Mouse (Mus musculus): Measurements from ENCODE around the gene Ttc30a1. TPM values are rescaled to one million over a fixed set of nuclear protein-coding genes. Genes with fewer than 3 reads are reported as not detected.
"Not testable (repeated sequence)": the region's sequence is repeated elsewhere in the genome, so short reads cannot be mapped to it uniquely, and the experiment has no call there.

Ttc30a1 gene
- polyA plus RNA-seq, 1 experiment from 2014 or later: 4.8 TPM

DNA sequence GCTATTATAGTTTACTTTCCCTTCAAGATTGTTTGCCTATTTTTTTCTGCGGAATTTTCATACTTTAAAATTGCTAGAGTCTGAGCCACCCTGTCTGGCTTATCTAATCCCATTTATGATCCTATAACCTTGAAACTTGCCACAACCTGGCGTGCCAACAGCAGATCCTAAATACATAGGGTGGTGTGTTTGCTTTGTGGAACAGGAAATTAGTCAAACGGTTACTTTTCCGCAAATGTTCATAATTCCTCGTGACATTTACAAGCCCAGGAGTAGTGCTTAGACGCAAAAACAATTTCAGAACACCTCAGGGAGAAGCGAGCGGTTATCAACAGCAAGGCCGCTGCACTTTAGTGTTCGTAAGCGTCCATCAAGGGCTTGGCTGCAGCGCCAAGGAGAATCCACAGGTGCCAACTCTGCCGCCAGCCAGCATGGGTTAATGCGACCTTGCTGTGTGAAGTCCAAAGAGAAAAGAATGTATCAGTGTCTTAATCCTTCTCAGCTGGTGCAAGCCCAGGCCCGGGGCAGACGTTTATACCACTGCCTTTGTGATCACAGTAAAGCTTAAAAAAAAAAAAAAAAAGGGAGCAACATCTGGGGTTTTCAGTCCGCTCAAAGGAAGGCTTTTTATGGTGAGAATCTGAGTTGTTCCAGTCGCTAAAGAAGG lies 22.5 kb downstream of the Ttc30a1 start:
- H3K36me3 ChIP-seq: no peaks in the 10 kb centered on the region
- H3K9me3 ChIP-seq (replicated peaks): no peaks in the 10 kb centered on the region
- H3K9ac ChIP-seq: no peak overlapping the region; the same call in 1 of the 2 replicates
- no peak for ATAC-seq (replicated peaks; ENCODE audit: insufficient number of reproducible peaks, insufficient read depth, low FRiP score, low read depth)
- H3K27me3 ChIP-seq: no peaks in the 10 kb centered on the region
- 29% methylated on average over 18 of the region's 18 CpGs for WGBS
- peak overlapping the region; percentile 74 for H3K27ac ChIP-seq
- H3K4me3 ChIP-seq: peak overlapping the region; percentile 17
- H3K4me1 ChIP-seq (replicated peaks): peaks cover 30% of the 10 kb centered on the region
- peak overlapping the region; percentile 48 for H3K4me2 ChIP-seq

DNA sequence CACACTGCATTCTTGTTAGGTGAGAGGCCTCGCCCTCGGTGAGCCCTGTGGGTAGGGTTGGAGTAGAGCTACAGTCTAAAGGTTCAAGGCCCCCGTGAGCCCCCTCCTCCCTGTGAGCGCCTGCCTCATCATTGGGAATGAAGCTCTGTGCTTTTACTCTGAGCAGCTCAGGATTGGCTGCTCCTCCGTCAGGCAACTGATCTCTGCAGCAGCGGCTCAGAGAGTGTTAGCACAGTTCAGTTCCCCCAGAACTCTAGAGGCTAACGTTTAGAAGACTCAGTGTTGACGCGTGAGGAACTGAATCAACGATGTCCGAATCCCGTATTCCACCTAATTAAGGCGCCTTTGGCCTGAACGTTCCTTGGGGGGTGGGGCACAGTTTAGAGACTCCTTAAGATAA lies 26.1 kb downstream of the Ttc30a1 start:
- no peaks in the 10 kb centered on the region for H3K9me3 ChIP-seq (replicated peaks)
- H3K4me1 ChIP-seq (replicated peaks): peaks cover 21% of the 10 kb centered on the region
- no peaks in the 10 kb centered on the region for H3K27me3 ChIP-seq
- no peak overlapping the region for H3K4me3 ChIP-seq
- no peak for ATAC-seq (replicated peaks; ENCODE audit: insufficient number of reproducible peaks, insufficient read depth, low FRiP score, low read depth)
- no peak overlapping the region for H3K27ac ChIP-seq
- 40% methylated on average over 14 of the region's 14 CpGs for WGBS
- H3K4me2 ChIP-seq: no peak overlapping the region
- no peaks in the 10 kb centered on the region for H3K36me3 ChIP-seq
- no peak overlapping the region for H3K9ac ChIP-seq

DNA sequence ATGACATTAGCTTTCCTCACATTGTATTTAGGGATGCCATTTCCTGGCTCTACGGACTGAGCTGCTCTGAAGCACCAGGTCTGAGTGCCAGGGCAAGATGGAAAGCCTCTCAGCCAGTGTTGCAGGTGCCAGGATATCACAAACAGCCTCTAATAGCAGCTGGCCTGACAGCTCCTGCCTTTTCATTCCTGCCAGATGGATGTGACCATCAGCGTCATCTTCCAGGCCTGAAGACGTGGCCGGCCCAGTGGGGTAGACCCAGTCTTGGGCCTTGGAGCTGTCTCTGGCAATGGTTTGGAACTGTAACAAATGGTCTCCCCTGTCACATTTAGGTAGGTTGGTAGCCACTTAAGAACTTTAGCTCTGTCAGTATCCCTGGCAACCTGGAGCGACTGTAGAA lies 28.4 kb downstream of the Ttc30a1 start:
- ATAC-seq (replicated peaks; ENCODE audit: insufficient number of reproducible peaks, insufficient read depth, low FRiP score, low read depth): no peak
- Histone ChIP-seq H3K36me3 (no peaks in the 10 kb centered on the region), H3K4me1 (replicated peaks) (0 out of 2 replicates have a peak, but pooled peaks cover 4% of the 10 kb centered on the region), H3K4me2 (no peak overlapping the region), H3K27me3 (no peaks in the 10 kb centered on the region), H3K9me3 (replicated peaks) (no peaks in the 10 kb centered on the region), H3K27ac (no peak overlapping the region), H3K9ac (no peak overlapping the region), H3K4me3 (no peak overlapping the region)
- 86% methylated on average over 5 of the region's 5 CpGs for WGBS

DNA sequence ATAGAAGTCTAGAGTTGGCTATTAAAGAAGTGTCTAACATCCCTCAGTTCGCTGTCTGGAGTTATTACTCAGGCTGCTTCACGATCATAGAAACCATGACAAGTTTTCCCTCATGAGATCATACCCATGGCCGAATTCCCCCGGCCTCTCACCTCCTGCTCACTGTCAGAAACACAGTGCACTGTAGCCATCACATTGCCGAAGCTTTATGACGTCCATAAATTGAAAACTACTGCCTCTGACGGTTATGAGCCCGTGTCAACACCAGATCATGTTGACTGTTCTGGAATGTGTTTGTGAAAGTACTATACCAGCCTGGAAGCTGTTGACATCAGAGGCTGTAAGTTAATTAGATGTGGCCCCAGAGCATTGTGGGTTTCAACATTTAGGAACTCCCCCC lies 31.1 kb downstream of the Ttc30a1 start:
- Histone ChIP-seq H3K4me1 (replicated peaks) (0 out of 2 replicates have a peak, but pooled peaks cover 4% of the 10 kb centered on the region), H3K9ac (no peak overlapping the region), H3K27me3 (no peaks in the 10 kb centered on the region), H3K9me3 (replicated peaks) (no peaks in the 10 kb centered on the region), H3K4me3 (no peak overlapping the region), H3K27ac (no peak overlapping the region), H3K36me3 (no peaks in the 10 kb centered on the region), H3K4me2 (no peak overlapping the region)
- WGBS: 76% methylated on average over 8 of the region's 8 CpGs
- no peak for ATAC-seq (replicated peaks; ENCODE audit: insufficient number of reproducible peaks, insufficient read depth, low FRiP score, low read depth)

DNA sequence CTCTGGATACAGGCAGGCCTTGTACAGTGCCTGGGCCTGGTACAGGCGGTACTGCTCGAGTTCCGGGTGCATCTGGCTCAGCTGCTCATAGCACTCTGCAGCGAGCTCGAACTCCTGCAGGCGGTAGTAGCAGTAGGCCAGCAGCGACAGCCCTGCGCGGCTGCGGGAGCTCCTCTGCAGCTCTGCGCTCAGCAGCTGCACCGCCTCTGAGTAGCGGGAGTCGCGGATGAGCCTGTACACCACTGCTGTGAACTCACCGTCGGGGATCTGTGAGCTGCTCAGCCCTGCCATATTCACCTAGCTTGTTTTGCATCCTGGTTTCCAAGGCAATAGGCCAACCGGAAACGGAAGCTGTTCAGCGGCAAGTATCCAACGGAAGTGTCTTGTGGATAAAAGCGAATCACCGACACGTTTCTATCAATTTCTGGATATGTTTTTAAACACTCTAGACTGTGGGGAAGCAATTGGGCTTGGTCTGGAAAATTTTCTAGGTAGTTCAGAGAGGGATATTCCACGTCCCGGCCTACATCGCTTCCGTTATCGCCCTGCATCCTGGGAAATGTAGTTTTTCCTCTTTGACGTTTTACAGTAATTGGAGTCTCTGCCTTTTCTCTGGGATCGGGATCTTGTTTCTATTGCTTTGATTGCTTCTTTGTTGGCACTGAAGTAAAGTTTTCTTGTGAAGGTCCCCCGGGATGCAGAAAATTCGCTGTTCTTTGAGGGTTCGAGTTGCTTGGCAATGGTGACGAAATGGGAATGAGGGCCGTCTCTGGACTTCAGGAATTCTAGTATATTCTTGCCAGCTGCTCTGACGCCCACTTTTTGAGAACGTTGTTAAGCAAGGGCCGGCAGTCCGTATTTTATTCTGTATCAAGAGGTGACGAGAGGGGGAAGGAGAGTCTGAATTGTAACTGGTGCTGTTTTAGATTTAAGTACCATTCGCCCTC lies 43.4 kb downstream of the Ttc30a1 start, which contains the start of gene Ttc30b:
Gene Ttc30b, minus strand, starts transcription at position 469 of the 947 bp plus-strand sequence.
- peak within 1 kb of the TSS; percentile 68 for H3K4me3 ChIP-seq
- ATAC-seq (replicated peaks; ENCODE audit: insufficient number of reproducible peaks, insufficient read depth, low FRiP score, low read depth): peak; percentile 66
- H3K27ac ChIP-seq: peak within 1 kb of the TSS; percentile 82
- 4% methylated on average over 39 of the region's 42 CpGs for WGBS
- H3K4me1 ChIP-seq (replicated peaks): peaks cover 8% of the 10 kb centered on the region
- no peaks in the 10 kb centered on the region for H3K9me3 ChIP-seq (replicated peaks)
- H3K9ac ChIP-seq: peak within 1 kb of the TSS; percentile 48
- peak within 1 kb of the TSS; percentile 62 for H3K4me2 ChIP-seq
- H3K36me3 ChIP-seq: no peaks in the 10 kb centered on the region
- H3K27me3 ChIP-seq: no peaks in the 10 kb centered on the region

DNA sequence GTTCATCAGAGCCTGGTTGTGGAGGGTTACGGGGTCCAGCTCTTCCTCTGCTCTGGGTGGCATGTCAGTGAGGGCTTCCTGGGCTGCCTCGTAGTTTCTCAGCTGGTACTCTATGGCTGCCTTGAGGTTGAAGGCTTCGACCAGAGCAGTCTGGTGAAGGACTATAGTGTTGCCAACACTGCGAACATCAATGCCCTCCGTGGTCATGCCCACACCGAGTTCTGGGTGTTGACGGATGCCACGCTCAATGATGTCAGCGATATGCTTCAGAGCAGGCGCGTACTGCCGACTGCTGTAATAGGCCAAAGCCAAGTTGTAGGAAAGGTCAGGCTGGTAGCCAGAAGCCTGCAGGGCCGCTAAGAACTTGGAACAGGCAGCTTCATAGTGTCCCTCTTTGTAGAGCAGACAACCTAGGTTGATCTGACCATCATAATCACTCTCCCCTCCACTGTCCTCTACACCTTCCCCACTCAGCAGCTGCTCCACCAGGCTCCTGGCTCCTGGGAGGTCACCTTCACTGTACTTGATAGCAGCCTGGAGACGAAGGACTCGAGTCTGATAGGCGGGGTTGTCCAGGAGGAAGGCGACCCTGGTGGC lies 44.1 kb downstream of the Ttc30a1 start:
- not testable (repeated sequence) for ATAC-seq (replicated peaks; ENCODE audit: insufficient number of reproducible peaks, insufficient read depth, low FRiP score, low read depth); H3K36me3 ChIP-seq; H3K9me3 ChIP-seq (replicated peaks); H3K4me1 ChIP-seq (replicated peaks); H3K27me3 ChIP-seq
- H3K9ac ChIP-seq: peak overlapping the region; percentile 48
- H3K4me3 ChIP-seq: peak overlapping the region; percentile 68
- peak overlapping the region; percentile 62 for H3K4me2 ChIP-seq
- WGBS: 62% methylated on average over 16 of the region's 17 CpGs
- 0 out of 2 replicates have a peak overlapping the region, but pooled peaks have one; percentile 82 for H3K27ac ChIP-seq

DNA sequence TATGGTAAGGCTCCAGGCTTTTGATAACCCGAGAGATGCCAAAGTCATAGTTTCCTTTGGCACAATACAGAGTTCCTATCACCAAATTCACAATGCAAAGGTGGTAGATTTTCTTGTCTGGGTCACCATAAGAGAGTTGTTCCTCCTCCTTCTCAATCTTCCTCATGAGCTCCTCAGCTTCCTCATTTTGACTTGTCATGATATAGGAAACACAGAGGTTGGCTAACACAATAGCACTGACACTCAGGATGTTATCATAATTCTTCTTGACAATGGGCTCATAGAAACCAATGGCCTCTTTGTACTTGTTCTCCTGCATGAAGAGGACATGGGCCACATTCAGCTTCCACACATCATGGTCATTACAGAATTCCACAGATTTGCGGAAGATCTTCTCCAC lies 45.1 kb downstream of the Ttc30a1 start:
- not testable (repeated sequence) for H3K27ac ChIP-seq; H3K36me3 ChIP-seq; H3K4me2 ChIP-seq; H3K4me3 ChIP-seq; H3K27me3 ChIP-seq; H3K9me3 ChIP-seq (replicated peaks); H3K4me1 ChIP-seq (replicated peaks); H3K9ac ChIP-seq; ATAC-seq (replicated peaks; ENCODE audit: insufficient number of reproducible peaks, insufficient read depth, low FRiP score, low read depth)
- WGBS: 86% methylated on average over 2 of the region's 2 CpGs

DNA sequence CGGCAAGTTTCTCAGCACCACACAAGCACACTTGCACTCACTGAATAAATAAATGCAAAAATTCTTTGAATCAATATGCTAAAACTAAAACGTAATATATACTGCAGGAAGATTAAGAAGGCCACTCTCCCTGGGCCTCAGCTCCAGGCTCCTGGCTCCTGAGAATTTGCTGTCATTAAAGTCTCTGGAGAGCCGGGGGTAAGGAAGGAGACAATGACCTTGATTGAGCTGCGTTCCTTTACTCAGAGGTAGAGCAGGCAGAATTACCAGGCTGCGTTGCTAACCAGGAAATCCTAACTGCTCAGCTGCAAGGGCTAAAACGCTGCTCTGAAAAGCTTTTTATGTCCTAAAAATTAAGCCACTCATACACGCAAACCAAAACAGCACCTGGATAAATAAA lies 48.2 kb downstream of the Ttc30a1 start:
- Histone ChIP-seq H3K4me3 (no peak overlapping the region), H3K9me3 (replicated peaks) (no peaks in the 10 kb centered on the region), H3K9ac (no peak overlapping the region), H3K27ac (peak overlapping the region; percentile 71), H3K4me1 (replicated peaks) (peaks cover 10% of the 10 kb centered on the region), H3K27me3 (no peaks in the 10 kb centered on the region), H3K4me2 (no peak overlapping the region), H3K36me3 (no peaks in the 10 kb centered on the region)
- ATAC-seq (replicated peaks; ENCODE audit: insufficient number of reproducible peaks, insufficient read depth, low FRiP score, low read depth): no peak
- 30% methylated on average over 7 of the region's 7 CpGs for WGBS

DNA sequence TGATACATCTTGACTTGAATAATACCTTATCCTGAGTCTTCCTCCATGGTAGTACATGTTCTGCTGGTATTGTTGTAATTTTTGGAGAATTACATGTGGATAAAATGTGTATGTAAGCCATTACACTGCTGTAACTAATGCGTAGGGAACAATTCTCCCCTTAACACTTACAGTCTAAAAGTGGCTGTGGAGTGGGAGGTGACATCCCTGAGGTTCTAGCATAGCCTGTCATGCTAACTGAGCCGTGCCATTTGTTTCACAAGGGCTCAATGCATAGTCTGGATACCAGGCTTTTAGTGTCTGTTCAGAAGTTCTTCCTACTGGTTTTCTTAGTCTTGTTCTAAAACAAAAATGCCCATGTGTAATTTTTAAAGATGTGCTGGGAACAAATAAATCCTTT lies 50.8 kb downstream of the Ttc30a1 start:
- no peak overlapping the region for H3K4me3 ChIP-seq
- ATAC-seq (replicated peaks; ENCODE audit: insufficient number of reproducible peaks, insufficient read depth, low FRiP score, low read depth): no peak
- H3K9ac ChIP-seq: no peak overlapping the region
- no peaks in the 10 kb centered on the region for H3K27me3 ChIP-seq
- H3K4me2 ChIP-seq: no peak overlapping the region
- no peaks in the 10 kb centered on the region for H3K9me3 ChIP-seq (replicated peaks)
- 80% methylated on average over 2 of the region's 2 CpGs for WGBS
- H3K36me3 ChIP-seq: no peaks in the 10 kb centered on the region
- H3K27ac ChIP-seq: no peak overlapping the region
- peaks cover 10% of the 10 kb centered on the region for H3K4me1 ChIP-seq (replicated peaks)

DNA sequence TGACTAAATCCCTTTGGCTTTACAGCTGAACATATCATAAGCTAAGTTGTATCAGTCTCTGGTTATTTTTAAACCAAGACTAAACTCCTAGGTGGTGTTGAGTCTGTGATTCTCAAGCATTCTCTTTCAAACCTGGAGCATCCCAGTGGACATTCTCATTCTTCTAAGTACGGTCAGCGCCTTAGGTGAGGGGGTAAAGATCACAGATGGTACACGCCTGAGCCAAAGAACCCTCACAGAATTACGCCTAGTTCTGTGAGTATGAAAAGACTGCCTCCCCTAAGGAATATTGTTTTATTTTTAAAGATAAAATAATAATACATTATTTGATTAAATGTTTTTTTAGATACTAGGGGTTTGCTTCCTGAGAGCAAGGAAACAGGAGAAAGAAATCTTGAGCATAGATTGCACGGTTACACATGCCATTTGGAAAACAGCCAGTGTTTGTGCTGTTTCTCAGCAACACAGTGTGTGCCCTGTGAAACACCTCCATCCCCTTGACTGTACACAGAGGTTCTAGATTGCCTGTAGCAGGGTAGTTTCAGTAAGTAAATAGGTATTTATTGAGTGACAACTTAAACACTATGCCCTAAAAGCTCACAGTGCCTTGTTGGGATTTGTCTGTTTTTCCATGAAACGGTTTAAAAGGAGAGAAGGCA lies 51.9 kb downstream of the Ttc30a1 start:
- no peak overlapping the region for H3K4me3 ChIP-seq
- H3K27me3 ChIP-seq: no peaks in the 10 kb centered on the region
- no peak for ATAC-seq (replicated peaks; ENCODE audit: insufficient number of reproducible peaks, insufficient read depth, low FRiP score, low read depth)
- H3K9ac ChIP-seq: no peak overlapping the region
- H3K4me1 ChIP-seq (replicated peaks): peaks cover 10% of the 10 kb centered on the region
- WGBS: 85% methylated on average over 6 of the region's 6 CpGs
- H3K4me2 ChIP-seq: no peak overlapping the region
- H3K27ac ChIP-seq: no peak overlapping the region
- H3K9me3 ChIP-seq (replicated peaks): no peaks in the 10 kb centered on the region
- H3K36me3 ChIP-seq: no peaks in the 10 kb centered on the region

DNA sequence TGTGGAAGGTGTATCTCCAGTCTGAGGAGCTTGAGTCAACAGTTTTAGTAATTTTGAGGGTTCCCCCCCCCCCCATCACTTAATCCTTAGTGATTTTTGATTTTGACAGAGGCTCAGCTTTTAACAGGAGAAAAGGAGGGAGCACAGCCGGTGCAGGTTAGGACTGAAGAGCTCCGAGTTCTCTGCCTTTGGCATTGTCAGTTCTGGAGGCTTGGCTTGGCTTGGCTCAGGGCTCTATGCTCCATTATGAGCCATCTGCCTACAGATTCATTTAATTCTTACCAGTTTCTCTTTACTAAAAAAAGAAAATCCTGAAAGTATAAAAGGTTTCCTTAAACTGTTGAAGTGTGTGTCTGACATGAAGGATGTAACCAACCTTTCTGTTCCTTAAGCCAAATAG lies 52.6 kb downstream of the Ttc30a1 start:
- Histone ChIP-seq H3K4me1 (replicated peaks) (peaks cover 9% of the 10 kb centered on the region), H3K4me2 (no peak overlapping the region), H3K9me3 (replicated peaks) (no peaks in the 10 kb centered on the region), H3K36me3 (no peaks in the 10 kb centered on the region), H3K27me3 (no peaks in the 10 kb centered on the region), H3K27ac (no peak overlapping the region), H3K9ac (no peak overlapping the region), H3K4me3 (no peak overlapping the region)
- no peak for ATAC-seq (replicated peaks; ENCODE audit: insufficient number of reproducible peaks, insufficient read depth, low FRiP score, low read depth)
- 95% methylated on average over 2 of the region's 2 CpGs for WGBS

All from heart, embryonic 15.5 days (tissue).